Mouse (Mus musculus) left cerebral cortex, adult 18-20 months (tissue): ENCODE measurements around the gene Hhat. TPM values are rescaled to one million over a fixed set of nuclear protein-coding genes. Genes with fewer than 3 reads are reported as not detected.

ENCODE experiments used
- DNase-seq, 2 experiments: peaks; one replicate each; pipeline ENCODE4 v3.0.0; 2021 to 2022; ENCODE audit warnings: low spot score in 2 of 2, mixed read lengths in 1 of 2
- total RNA-seq, 2 experiments: library from RNA; stranded (reverse); gene quantifications; 2 replicates each; pipeline ENCODE4 v1.2.3; 2021

Gene Hhat
- total RNA-seq, 2 experiments from 2014 or later: 1.3 to 1.7 TPM

- no peak for DNase-seq
Measured at GRCm38 (mm10) chr1:192502835-192503234, 268.2 kb downstream of the Hhat start.

- no peak for DNase-seq
Measured at GRCm38 (mm10) chr1:192502016-192502415, 269.0 kb downstream of the Hhat start.

- peak in 1 of 2 experiments; percentile 43 for DNase-seq
Measured at GRCm38 (mm10) chr1:192497505-192497904, 273.5 kb downstream of the Hhat start.

- DNase-seq: no peak
Measured at GRCm38 (mm10) chr1:192489908-192490825, 280.9 kb downstream of the Hhat start.

GRCm38 (mm10) chr1:192487571-192487970 is 283.5 kb downstream of the Hhat start:
- DNase-seq: no peak

- no peak for DNase-seq
Measured at GRCm38 (mm10) chr1:192485030-192485429, 286.0 kb downstream of the Hhat start.

- no peak for DNase-seq
Measured at GRCm38 (mm10) chr1:192481446-192481845, 289.6 kb downstream of the Hhat start.

GRCm38 (mm10) chr1:192480072-192480784 is 290.8 kb downstream of the Hhat start:
- DNase-seq: peak in 1 of 2 experiments; percentile 43

- no peak for DNase-seq
Measured at GRCm38 (mm10) chr1:192478176-192478575, 292.8 kb downstream of the Hhat start.

GRCm38 (mm10) chr1:192477556-192477955 is 293.5 kb downstream of the Hhat start:
- DNase-seq: no peak

- no peak for DNase-seq
Measured at GRCm38 (mm10) chr1:192476704-192477103, 294.3 kb downstream of the Hhat start.

GRCm38 (mm10) chr1:192473134-192473533 is 297.9 kb downstream of the Hhat start:
- DNase-seq: no peak

- DNase-seq: no peak
Measured at GRCm38 (mm10) chr1:192472366-192472765, 298.7 kb downstream of the Hhat start.

GRCm38 (mm10) chr1:192463732-192464131 is 307.3 kb downstream of the Hhat start:
- DNase-seq: no peak

GRCm38 (mm10) chr1:192457526-192458206 is 313.4 kb downstream of the Hhat start:
- DNase-seq: no peak

GRCm38 (mm10) chr1:192457037-192457436 is 314.0 kb downstream of the Hhat start:
- no peak for DNase-seq

- no peak for DNase-seq
Measured at GRCm38 (mm10) chr1:192454981-192455380, 316.0 kb downstream of the Hhat start.

GRCm38 (mm10) chr1:192454501-192454900 is 316.5 kb downstream of the Hhat start:
- DNase-seq: no peak

- DNase-seq: no peak
Measured at GRCm38 (mm10) chr1:192451722-192452121, 319.3 kb downstream of the Hhat start.

GRCm38 (mm10) chr1:192450425-192450824 is 320.6 kb downstream of the Hhat start:
- no peak for DNase-seq

- no peak for DNase-seq
Measured at GRCm38 (mm10) chr1:192449572-192450351, 321.3 kb downstream of the Hhat start.
